Mouse (Mus musculus) frontal cortex, postnatal 25 days (tissue): ENCODE results near the gene Grap2.

Experiments used
- DNase-seq, 2 experiments: peaks; one replicate each; pipeline ENCODE4 v3.0.0; 2022; ENCODE audit warnings: low spot score in 2 of 2

Grap2 gene

DNA sequence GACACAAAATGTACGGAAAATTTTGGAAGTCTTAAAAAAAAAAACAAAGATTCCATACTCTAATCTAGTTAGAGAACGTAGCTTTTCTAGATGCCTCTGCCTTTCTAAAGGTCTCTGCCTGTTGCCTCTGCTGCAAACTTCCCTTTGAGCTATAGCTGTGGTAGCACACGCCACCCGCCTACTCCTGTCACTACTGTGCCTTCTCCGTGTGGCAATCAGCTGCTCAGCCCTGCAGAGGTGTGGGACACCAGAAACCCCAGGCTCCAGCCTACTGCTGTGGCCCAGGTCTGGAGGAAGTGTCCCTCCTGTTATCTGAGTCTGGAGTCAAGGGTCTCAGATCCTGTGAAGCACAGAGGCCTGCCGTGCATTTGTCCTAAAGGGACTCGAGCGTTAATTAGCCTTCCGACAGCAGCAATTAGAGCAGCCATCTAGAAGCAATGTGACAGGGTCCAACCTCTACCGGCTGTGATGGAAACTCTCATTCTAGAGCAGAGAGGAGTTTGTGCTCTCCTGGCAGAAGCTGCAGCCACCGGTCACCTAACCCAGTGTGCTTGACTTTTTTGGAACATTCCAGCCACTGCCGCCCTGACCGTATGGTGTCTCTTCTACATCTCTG, 64.5 kb downstream of the Grap2 start:
- no peak for DNase-seq

DNA sequence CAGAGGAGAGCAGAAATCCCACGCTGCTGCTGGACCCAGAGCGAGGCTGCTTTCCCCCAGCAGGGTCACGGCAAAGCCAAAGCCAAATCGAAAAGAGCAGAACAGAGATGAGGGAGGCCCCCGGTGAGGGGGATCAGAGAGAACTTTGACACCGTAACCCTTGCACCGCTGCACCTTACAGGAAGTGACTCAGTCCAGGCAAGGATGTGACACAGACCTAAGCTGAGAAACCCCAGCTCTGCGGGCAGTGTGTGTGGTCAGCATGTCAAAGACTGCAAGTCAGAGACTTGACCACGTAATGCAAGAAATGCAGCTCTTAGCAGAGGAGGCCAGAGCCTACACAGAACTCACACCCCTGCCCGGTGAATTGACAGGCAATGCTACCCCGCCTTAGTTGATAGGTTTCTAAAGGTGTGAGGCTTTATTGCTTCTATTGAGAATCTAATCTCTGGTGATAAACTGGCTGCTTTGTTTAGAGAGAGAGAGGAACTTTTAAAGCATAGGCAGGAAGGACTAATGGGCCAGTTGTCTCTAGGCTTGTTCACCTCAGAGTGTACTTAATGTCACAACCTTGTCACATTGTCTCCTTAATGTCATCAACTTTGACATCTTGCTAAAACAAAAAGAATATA, 66.8 kb downstream of the Grap2 start:
- no peak for DNase-seq

DNA sequence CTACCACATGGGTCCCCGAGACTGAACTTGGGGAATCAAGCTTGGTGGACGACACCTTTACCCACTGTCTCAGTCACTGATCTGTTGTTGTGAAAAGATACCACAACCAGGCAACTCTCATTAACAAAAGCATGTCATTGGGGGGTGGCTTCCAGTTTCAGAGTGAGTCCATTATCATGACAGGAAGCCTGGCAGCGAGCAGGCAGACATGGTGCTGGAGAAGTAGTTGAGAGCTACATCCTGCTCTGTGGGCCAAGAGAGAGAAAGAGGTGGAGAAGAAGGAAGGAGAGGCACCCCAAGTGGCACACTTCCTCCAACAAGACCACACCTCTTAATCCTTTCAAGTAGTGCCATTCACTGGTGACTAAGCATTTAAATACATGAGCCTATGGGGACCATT, 67.5 kb downstream of the Grap2 start:
- DNase-seq = no peak

DNA sequence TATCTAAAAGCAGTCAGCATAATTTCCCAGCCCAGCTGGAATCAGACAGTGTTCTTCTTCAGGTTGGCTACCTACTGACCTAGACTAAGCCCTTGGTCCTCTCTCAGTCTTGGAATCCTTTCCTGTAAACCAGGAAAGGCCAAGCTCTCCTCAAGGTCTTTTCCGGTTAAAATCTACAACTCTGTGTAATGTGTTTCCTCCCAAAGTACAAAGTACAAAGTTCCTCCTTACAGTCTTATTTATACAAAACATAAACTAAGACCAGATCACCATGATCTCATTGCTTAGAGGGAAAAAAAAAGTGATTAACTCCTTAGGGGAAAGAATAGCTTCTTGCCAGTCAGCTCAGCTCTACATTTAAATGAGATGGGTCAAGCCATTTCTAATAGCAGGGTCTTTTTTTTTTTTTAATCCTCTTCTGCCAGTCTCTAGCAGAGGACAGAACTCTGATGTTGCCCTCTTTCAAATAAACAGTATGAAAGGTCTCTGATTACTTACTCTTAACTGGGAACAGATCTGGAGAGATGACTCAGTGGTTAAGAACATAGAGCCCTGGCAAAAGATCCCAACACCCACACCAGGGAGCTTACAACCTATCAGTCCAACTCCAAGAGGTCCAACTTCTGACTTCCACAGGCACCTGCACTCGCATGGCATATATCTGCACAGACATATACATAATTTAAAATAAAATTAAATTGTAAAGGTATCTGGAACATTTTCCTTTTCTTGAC, 69.5 kb downstream of the Grap2 start:
- no peak for DNase-seq

DNA sequence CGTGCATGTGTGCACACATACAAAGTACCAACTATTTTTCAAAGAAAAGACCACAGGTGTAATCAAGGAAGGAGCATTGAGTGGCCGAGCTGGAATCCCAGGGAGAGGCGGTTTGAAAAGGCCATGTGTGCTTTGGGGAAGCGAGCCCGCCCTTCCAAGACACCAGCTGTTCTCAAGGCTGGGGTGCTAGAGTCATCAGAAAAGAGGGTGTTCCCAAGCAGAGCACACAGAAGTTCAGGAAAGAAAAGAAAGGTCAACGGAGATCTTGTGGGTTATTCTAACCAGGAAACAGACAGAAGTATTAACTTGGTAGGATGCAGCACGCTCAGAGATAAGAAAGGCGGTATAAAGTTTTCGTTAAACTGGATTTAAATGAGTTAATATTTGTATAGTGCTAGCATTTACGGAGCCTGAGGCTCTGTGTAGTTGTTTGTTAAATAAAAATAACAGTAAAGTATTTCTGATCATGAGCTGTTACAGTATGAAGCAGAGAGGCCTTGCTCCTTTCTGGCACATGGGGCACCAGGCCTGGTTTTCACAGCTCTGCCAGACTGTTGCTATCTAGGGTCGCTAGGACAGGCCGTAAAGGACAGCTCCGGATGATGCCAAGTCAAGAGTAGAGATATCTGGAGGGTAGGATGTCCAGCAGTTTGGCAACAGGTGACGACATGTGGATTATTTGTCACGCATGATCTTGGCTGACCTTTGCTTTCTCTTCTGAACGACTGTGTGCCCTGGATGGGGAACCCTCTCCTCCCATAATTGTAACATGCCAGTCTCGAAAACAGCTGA, 72.8 kb downstream of the Grap2 start:
- no peak for DNase-seq

DNA sequence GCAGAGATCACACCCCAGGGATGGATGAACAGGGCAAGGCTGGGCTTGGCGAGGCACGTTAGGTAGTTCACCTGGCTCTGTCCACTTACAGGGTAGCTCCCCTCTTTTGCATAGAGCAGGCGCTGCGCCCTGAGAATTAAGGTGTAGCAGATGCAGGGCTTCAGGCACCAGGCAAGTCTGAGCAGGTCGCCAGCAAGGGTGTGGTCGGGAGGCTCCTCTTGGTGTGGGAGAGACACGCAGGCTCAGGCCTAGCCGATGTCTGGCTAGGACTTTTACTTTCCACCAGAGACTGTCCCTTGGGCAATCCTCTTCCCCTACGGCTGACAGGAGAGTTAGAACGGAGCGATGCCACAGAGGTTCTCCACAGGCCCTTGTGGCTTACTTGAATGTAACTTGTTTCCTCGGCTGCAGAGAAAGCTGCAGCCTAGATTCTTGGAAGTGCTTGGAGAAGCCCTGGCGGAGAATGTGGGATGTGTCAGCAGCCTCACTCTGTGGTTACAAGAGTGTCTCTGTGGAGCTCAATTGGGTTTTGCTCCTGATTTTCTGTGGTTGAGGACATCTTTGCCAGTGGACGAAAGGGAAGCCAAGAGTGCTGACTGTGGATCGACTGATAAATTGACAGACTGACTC, 76.7 kb downstream of the Grap2 start:
- no peak for DNase-seq

DNA sequence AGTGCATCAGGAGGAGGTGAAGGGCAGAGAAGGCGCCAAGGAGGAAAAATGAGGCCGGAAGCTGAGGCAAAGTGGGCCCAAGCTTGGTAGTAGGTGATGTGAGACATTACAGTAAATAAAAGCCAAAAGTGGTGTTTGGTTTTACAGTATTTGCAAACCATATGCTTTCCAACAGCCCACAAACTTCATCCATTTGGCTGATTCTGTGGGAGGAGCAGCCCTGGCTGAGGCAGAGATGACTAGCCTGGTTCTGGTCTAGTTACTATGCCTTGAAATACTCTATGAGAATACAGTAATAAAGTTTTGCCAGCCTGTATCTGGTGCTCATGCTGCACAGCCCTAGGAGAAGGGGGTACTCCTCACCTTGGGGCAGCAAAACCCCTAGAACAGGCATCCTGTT, 78.0 kb downstream of the Grap2 start:
- DNase-seq = no peak

DNA sequence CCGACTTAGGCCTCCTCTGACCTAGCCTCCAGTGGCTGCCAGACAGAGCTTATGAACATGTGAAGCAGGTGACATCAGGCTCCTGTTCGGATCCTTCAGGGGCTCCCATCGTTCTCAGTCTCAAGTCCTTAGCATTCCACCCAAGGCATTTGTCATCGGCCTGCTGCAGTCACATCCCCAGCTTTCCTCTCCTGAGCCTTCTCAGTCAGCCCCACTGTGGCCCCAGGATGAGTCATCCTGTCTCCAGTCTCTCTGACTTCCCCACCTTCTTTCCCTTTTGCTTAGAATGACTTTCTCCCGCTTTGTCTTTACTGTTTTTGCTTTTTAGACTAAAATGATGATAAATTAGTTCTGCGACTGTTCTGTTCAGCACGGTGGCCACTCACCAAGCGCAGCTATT, 81.5 kb downstream of the Grap2 start:
- no peak for DNase-seq

DNA sequence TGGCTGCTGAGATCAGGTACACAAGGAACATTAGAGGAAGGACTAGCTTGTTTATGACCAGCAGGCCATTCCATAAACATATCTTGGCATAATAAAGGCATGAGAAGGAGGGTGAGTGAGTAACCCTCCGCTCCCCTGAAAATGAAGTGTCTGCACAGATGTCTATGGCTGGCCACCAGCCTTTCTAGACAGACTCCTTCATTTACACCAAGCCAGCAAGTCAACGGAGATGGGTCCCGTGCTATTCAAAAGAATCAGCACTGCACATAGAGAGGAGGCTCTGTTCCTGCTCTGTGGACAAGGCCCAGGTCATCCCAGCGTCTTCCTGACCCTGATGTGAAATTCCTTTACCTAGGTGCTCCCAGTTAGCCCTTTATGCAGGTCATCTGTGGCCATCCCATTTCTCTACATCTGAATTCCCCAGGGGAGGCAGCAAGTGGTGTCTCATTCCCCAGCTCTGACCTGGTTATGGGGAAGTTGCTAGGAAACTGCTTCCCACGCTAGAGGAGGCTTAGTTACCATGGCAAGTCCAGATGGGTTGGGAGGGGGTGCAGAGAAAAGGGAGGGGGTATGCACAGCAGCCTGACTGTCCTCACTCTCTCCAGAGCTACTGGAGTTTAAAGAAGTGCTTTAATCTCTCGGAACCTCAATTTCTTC, 86.5 kb downstream of the Grap2 start:
- DNase-seq = no peak

DNA sequence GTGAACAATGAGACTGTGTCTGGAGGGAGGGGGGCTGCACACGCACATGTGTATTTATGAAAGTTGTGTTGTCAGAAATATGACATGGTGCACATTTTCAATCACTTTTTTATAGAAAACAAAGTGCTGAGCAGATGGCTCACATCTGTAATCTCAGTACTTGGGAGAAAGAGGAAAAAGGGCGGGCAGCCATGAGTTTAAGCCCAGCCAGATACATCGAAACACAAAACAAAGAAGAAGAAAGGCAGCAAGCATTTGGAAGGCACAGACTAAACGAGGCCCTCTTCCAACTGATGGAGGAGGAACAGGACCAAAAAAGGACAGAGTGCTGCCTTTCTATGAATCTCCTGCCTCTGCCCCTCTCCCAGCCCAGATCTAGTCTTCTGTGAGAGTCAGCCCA, 88.6 kb downstream of the Grap2 start:
- no peak for DNase-seq

DNA sequence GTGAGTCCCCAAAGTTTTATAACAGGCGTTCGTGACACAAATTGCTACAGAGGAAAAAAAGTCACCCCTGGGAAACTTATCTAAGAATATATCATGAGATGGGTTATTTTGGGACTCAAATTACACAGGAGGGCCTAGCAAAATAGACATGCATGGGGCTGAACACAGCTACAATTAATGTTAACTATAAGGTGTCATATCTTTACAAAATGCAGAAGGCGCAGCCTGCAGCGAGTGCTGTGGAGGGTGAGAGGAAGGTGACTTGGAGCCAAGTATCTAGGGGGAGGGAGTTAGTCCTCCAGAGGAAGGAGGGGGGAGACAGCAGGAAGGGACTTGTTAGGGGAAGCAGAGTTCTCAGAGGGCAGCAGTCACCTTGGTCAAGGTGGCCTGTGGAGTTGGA, 92.0 kb downstream of the Grap2 start:
- DNase-seq = no peak

DNA sequence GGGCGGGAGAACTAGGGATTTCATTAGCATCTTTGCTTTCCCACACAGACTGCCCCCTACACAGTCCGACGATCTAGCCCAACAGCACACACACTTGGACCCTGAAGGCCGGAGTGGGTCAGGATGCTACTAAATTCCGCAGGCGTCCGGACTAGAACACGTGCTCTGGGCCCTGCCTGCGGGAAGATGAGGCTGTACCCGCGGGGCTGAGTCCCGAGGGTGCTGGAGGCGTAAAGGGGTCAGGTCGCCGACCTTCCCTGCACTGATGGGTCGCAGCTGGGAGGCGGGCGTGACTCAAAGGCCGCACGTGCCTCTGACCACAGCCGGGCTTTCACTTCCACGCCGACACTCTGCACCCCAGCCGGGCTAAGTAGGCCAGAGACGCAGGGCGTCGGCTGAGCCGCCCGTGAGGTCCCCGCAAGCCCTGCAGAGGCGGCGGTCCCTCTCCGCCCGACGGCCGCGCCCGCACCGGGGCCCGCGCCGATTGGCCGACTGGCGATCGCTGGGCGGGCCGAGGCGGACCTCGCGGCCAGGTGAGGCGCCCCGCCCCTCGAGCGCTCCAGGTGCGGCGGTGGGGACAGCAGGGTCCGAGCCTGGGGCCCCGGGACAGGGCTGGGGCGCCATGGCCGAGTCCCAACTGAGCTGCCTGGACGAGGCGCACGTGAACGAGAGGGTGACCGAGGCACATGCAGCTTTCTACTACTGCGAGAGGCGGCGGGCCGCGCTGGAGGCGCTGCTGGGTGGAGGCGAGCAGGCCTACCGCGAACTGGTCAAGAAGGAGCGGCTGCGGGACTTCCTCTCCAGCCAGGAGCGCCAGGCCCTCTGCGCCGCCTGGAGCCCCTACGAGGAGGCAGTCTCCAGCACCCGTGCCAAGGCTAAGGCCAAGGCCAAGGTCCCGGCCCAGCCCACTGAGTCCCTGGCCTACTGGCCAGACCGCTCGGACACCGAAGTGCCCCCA, 99.2 kb downstream of the Grap2 start, which contains the start of gene Fam83f:
TSS of gene Fam83f (plus strand) at position 553 of the 958 bp plus-strand sequence.
- DNase-seq = no peak

DNA sequence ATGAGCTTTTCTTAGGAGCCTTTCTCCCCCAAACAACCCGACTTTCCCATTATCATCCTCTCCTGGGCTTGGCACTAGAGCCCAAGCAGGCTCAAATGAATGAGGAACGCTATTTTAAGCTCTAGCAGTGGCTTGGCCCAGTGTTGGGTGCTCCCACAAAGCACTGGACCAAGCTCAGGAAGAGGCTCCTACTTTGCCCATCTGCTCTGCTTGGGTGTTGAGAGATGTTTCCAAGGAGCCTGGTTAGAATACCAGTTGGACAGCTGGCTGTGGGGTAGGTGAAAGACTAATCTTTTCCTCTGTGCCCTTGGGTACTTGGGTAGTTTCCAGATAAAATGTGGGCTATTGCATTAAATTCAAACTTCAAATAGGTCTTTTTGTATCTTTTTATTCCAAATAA, 100.4 kb downstream of the Grap2 start:
- no peak for DNase-seq

DNA sequence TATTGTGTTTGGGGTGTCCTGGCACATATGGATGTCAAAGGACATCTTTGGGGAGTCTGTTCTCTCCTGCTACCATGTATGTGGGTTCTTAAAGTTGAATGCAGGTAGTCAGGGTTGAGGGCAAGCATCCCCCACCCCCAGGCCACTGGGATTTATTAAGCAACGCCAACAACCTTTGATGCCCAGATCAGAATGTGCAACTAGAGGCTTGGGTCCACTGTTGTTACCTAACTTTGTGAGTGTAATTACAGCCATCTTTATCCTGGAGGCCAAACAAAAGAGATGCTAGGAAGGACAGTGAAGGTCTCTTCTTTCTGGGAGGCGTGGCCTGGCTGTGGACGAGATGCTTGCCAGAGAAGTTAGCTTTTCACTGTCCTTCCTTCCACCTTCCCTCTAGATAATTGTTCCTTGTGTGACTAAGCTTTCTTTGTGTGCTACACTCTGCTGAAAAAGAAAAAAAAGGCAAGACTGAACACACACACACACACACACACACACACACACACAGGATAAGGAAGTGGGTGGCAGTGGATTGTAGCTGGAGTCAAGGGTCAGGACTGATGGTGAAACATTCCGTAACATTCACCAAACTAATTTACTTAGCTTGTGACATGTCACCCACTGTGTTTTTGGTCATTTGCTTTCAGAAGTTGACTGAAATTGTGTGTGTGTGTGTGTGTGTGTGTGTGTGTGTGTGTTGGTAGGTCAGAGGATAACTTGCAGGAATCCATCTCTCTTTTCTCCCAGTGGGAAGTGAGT, 101.1 kb downstream of the Grap2 start:
- DNase-seq = no peak

DNA sequence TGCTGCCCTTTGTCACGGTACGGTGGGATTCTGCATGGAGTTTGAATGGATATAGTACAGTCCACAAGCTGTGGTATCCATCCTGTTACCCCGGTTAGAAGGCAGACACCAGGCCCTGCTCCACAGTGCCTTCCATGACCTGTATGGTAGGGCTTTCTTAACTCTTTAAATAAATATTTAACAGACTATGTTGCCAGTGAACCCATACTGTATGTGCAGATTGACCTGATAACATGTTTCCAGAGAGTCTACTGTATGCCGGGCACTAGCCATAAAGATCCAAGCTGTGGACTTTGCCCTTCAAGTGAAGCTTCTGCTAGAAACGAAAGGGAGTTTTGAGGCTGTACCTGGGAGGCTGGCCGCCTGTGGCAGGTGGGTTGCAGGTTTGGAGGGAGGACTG, 102.3 kb downstream of the Grap2 start:
- DNase-seq = no peak

DNA sequence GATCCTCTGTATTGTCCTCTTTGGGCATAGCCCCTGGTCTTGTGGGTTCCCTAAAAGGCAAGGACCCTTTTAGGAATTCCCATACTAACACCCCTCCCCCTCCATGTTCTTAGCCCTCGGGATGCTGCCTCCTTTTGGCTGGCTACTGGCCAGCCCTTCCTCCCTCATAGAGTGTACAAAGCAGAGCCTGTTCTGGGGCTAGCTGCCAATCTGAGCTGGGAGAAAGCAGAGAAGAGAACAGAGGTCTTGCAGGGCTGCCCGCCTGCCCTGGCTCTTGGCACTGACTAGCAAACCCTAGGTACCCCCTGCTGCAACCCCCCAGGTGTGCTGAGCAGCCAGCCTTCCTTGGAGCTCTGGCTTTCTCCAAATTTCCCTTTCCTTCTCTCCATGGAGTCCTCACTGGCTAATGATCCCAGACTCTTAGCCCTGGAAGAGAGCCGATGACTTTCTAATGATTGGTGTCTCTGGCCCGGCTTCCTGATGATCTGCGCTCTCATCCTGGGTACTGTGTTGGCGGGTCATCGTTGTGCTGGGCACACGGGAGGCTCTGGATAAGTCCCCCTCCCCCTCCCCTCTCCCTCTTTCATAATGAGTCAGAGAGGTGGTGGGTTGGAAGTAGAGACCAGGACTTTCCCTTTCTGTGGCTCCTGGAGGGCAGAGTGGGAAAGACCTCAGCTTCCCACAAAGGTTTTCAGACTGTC, 107.3 kb downstream of the Grap2 start:
- DNase-seq = no peak

DNA sequence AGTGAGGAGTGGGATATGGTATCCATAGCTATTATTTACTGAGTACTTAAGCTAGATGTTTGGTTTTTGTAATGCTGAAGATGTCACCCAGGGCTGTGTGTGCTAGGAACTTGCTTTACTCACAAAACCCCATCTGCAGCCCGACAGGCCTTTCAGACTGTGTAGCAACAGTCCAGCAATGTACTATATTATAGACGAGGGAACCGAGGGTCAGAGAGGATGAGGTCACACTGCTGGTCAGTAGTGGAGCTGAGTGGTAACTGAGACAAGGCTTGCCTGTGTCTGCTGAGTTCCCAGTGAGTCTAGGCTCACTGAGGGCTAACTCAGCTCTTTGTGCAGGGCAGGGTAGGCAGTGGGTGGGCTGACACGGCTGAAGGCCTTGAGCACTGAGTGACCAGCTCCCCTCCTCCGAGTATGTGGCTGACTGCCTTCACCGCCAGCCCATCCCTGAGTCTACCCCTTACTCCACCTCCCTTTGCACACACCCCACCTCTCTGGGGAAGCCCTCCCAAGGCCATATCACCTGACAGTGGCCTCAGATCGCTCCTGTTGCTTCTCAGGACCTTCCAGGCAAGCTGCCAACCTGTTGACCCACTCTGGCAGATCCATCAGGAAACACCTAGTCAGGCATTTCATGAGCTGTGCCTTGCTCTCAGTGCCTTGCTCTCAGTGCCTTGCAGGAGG, 108.1 kb downstream of the Grap2 start:
- DNase-seq = no peak

DNA sequence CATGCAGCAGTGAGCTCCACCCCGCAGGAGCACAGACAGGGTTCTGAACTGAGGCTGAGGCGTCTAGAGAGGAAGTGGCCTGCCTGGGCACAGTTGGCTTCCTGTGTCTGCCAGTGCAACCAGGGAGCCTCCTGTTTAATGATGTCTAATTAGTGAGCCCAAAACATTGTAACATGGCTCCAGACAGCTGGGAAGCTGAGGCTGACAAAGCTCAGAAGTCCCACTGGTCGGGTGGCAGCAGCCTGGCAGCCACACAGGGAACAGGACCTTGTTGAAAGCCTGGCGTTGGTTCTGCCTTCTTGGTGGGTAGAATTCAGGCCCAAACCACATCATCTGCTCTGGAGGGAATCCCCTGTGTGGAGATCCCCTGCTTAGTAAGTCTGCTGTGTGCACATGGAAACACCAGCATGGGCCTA, 109.1 kb downstream of the Grap2 start:
- DNase-seq = no peak
